Mouse (Mus musculus): ENCODE measurements around the gene Adarb2.

- TF ChIP-seq CTCF (IDR thresholded peaks at IDR 0.05; ENCODE audit: borderline replicate concordance, insufficient read depth, low read depth, low read length) (no peak), POLR2A (IDR thresholded peaks at IDR 0.05; ENCODE audit: borderline replicate concordance, insufficient read depth, low read length) (no peak)
These were observed 285.2 kb downstream of the Adarb2 start for GRCm38 (mm10) chr13:8487756-8488434.
